Mouse (Mus musculus): Measurements from ENCODE around the gene Fam173b. TPM values are rescaled to one million over a fixed set of nuclear protein-coding genes. Genes with fewer than 3 reads are reported as not detected.

Gene Fam173b
- polyA plus RNA-seq, 1 experiment: 8.4 TPM

DNA sequence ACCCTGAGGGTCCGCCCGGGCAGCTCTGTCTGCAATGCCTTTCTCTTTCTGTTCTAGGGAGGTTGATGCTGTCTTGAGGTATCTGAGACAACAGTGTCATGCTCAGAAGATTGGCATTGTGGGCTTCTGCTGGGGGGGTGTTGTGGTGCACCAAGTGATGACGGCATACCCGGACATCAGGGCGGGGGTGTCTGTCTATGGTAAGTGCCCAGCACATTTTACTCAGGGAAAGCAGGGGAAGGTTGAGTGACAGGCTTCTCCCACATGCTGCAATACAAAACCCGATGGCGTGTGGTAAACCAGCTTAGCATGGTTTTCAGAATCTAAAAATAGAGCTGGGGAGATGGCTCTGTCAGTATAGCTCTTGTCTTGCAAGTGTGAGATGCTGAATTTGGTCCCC lies 16.4 kb upstream of the Fam173b start:
- no peak for TF ChIP-seq POLR2A (IDR thresholded peaks at IDR 0.05; ENCODE audit: control insufficient read depth, extremely low read depth, insufficient read depth, low read length, poor library complexity)
- TF ChIP-seq CTCF (IDR thresholded peaks at IDR 0.05; ENCODE audit: borderline replicate concordance, control insufficient read depth, extremely low read depth, insufficient read depth, low read length, poor library complexity): no peak
- WGBS: 23% methylated on average over 7 of the region's 7 CpGs
- DNase-seq: no peak
- H3K27me3 ChIP-seq (ENCODE audit: control insufficient read depth, insufficient read depth, low read length): no peaks in the 10 kb centered on the region
- H3K36me3 ChIP-seq (ENCODE audit: control insufficient read depth, insufficient read depth, low read length): peaks cover 8% of the 10 kb centered on the region
- peaks cover 7% of the 10 kb centered on the region for H3K4me1 ChIP-seq (replicated peaks; ENCODE audit: control insufficient read depth, insufficient read depth, low read length)
- H3K27ac ChIP-seq (ENCODE audit: control insufficient read depth, insufficient read depth, low read length): no peak overlapping the region
- H3K4me3 ChIP-seq (ENCODE audit: control insufficient read depth, insufficient read depth, low read length): no peak overlapping the region

DNA sequence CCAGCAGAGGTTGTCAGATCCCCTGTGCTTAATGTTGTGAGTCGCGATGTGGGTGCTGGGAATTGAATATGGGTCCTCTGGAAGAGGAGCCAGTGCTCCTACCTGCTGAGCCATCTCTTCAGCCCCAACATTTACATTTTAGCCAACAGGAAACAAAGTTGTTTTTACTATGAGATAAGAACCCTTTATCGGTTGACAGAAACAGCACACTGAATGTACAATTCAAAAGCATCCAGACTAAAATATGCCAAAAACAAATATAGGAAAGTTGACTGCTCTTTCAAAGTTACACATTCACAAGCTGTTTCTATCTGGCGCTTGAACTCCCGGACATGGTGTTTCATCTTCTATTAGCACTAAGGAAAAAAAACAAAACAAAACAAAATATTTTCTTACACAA lies 15.6 kb upstream of the Fam173b start:
- no peak for DNase-seq
- no peak overlapping the region for H3K4me3 ChIP-seq (ENCODE audit: control insufficient read depth, insufficient read depth, low read length)
- H3K27ac ChIP-seq (ENCODE audit: control insufficient read depth, insufficient read depth, low read length): no peak overlapping the region
- TF ChIP-seq POLR2A (IDR thresholded peaks at IDR 0.05; ENCODE audit: control insufficient read depth, extremely low read depth, insufficient read depth, low read length, poor library complexity) (no peak), CTCF (IDR thresholded peaks at IDR 0.05; ENCODE audit: borderline replicate concordance, control insufficient read depth, extremely low read depth, insufficient read depth, low read length, poor library complexity) (no peak)
- no peaks in the 10 kb centered on the region for H3K27me3 ChIP-seq (ENCODE audit: control insufficient read depth, insufficient read depth, low read length)
- H3K4me1 ChIP-seq (replicated peaks; ENCODE audit: control insufficient read depth, insufficient read depth, low read length): peaks cover 7% of the 10 kb centered on the region
- peaks cover 16% of the 10 kb centered on the region for H3K36me3 ChIP-seq (ENCODE audit: control insufficient read depth, insufficient read depth, low read length)
- 87% methylated on average over 5 of the region's 5 CpGs for WGBS

DNA sequence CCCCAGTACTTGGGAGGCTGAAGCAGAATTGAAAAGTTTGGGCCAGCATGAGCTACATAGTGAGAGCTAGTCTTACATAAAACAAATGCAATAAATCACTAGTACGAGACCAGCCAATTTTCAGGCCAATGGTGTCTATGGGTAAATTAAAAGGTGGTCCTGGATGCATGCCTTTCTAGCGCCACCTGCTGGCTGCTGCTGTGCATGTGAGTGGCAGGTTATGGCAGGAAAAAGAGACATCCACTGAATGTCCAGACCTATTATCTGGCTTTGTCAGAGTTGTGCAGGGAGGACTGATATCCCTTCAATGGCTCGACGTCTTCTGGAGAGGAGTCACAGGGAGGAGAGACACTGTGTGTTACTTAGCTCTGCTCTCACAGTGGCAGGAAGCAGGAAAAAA lies 15.1 kb upstream of the Fam173b start:
- peak; percentile 80 for DNase-seq
- TF ChIP-seq POLR2A (IDR thresholded peaks at IDR 0.05; ENCODE audit: control insufficient read depth, extremely low read depth, insufficient read depth, low read length, poor library complexity) (no peak), CTCF (IDR thresholded peaks at IDR 0.05; ENCODE audit: borderline replicate concordance, control insufficient read depth, extremely low read depth, insufficient read depth, low read length, poor library complexity) (peak; percentile 62; the same call in 1 of the 2 replicates)
- 6% methylated on average over 4 of the region's 4 CpGs for WGBS
- no peak overlapping the region for H3K4me3 ChIP-seq (ENCODE audit: control insufficient read depth, insufficient read depth, low read length)
- peaks cover 7% of the 10 kb centered on the region for H3K4me1 ChIP-seq (replicated peaks; ENCODE audit: control insufficient read depth, insufficient read depth, low read length)
- peaks cover 21% of the 10 kb centered on the region for H3K36me3 ChIP-seq (ENCODE audit: control insufficient read depth, insufficient read depth, low read length)
- H3K27me3 ChIP-seq (ENCODE audit: control insufficient read depth, insufficient read depth, low read length): no peaks in the 10 kb centered on the region
- no peak overlapping the region for H3K27ac ChIP-seq (ENCODE audit: control insufficient read depth, insufficient read depth, low read length)

DNA sequence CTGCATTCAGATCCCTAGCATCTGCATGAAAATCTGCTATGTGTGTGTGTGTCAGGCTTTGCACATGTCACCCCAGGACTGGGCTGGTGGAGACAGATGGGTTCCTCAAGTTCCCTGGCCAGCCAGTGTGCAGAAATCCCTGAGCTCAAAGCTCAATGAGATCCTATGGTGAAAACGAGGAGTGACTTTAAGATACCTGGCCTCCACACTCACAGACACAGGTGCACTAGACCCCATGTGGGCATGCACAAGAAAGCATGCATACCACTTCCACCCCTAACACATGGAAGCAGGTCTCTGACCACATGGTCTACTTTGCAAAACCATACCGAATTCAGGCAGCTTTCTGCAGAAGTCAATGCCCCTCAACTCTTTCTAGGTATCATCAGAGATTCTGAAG lies 13.9 kb upstream of the Fam173b start:
- no peaks in the 10 kb centered on the region for H3K27me3 ChIP-seq (ENCODE audit: control insufficient read depth, insufficient read depth, low read length)
- DNase-seq: no peak
- H3K36me3 ChIP-seq (ENCODE audit: control insufficient read depth, insufficient read depth, low read length): peaks cover 34% of the 10 kb centered on the region
- TF ChIP-seq POLR2A (IDR thresholded peaks at IDR 0.05; ENCODE audit: control insufficient read depth, extremely low read depth, insufficient read depth, low read length, poor library complexity): no peak
- no peak for TF ChIP-seq CTCF (IDR thresholded peaks at IDR 0.05; ENCODE audit: borderline replicate concordance, control insufficient read depth, extremely low read depth, insufficient read depth, low read length, poor library complexity)
- no peak overlapping the region for H3K4me3 ChIP-seq (ENCODE audit: control insufficient read depth, insufficient read depth, low read length)
- peaks cover 7% of the 10 kb centered on the region for H3K4me1 ChIP-seq (replicated peaks; ENCODE audit: control insufficient read depth, insufficient read depth, low read length)
- H3K27ac ChIP-seq (ENCODE audit: control insufficient read depth, insufficient read depth, low read length): no peak overlapping the region
- WGBS: 9% methylated on average over 2 of the region's 2 CpGs

DNA sequence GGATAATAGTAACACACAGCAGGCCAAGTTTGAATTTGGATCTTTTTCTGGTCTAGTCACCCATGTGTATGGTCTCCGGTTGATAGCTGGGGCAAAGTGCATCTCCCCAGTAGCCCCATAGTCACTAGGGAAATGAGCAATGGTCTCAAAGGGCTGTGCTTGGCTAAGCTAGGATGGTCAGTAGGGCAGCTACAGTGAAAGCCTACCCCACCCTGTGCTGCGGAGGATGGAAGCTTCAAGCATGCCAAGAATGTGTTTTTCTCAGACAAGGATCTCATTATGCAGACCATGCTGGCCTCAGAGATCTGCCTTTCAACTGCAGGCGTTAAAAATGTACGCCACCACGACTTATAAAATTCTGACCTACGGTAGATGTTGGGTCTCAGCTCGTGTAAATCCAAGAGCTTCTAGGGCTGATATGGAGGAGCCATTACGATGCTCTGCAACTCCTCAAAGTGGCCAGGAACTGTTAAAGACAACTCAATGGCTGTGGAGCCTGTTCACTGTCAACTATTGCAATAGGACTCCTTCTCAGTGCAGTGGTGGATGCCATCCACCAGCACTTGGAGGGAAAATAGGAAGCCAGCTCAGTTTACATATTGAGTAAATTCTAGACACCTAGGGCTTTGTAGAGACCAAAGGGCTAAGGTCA lies 12.5 kb upstream of the Fam173b start:
- peaks cover 47% of the 10 kb centered on the region for H3K36me3 ChIP-seq (ENCODE audit: control insufficient read depth, insufficient read depth, low read length)
- no peak overlapping the region for H3K27ac ChIP-seq (ENCODE audit: control insufficient read depth, insufficient read depth, low read length)
- H3K4me1 ChIP-seq (replicated peaks; ENCODE audit: control insufficient read depth, insufficient read depth, low read length): peaks cover 7% of the 10 kb centered on the region
- no peak for DNase-seq
- TF ChIP-seq POLR2A (IDR thresholded peaks at IDR 0.05; ENCODE audit: control insufficient read depth, extremely low read depth, insufficient read depth, low read length, poor library complexity): no peak
- TF ChIP-seq CTCF (IDR thresholded peaks at IDR 0.05; ENCODE audit: borderline replicate concordance, control insufficient read depth, extremely low read depth, insufficient read depth, low read length, poor library complexity): no peak
- H3K4me3 ChIP-seq (ENCODE audit: control insufficient read depth, insufficient read depth, low read length): no peak overlapping the region
- 94% methylated on average over 8 of the region's 8 CpGs for WGBS
- H3K27me3 ChIP-seq (ENCODE audit: control insufficient read depth, insufficient read depth, low read length): no peaks in the 10 kb centered on the region

DNA sequence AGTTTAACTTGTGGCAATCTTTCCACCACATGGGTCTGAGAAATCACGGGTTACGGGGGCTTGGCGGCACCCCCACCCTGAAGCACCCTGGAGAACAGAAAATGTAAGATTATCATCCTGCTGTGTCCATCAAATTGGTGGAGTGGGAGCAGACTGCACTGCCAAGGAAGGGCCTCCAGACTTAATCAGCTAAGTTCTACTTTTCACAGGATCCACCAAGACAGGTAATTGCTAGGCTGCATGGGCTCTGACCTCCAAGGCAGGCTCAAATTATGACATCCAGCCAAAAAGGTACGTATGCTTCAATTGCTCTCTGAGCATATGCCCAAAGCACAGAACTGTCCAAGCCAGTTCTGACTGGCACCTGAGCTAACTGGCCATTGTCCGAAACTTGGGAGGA lies 11.5 kb upstream of the Fam173b start:
- H3K27me3 ChIP-seq (ENCODE audit: control insufficient read depth, insufficient read depth, low read length): no peaks in the 10 kb centered on the region
- no peak overlapping the region for H3K27ac ChIP-seq (ENCODE audit: control insufficient read depth, insufficient read depth, low read length)
- WGBS: 95% methylated on average over 5 of the region's 5 CpGs
- no peak overlapping the region for H3K4me3 ChIP-seq (ENCODE audit: control insufficient read depth, insufficient read depth, low read length)
- no peak for DNase-seq
- H3K36me3 ChIP-seq (ENCODE audit: control insufficient read depth, insufficient read depth, low read length): peaks cover 57% of the 10 kb centered on the region
- TF ChIP-seq CTCF (IDR thresholded peaks at IDR 0.05; ENCODE audit: borderline replicate concordance, control insufficient read depth, extremely low read depth, insufficient read depth, low read length, poor library complexity) (no peak), POLR2A (IDR thresholded peaks at IDR 0.05; ENCODE audit: control insufficient read depth, extremely low read depth, insufficient read depth, low read length, poor library complexity) (no peak)
- H3K4me1 ChIP-seq (replicated peaks; ENCODE audit: control insufficient read depth, insufficient read depth, low read length): peaks cover 7% of the 10 kb centered on the region

DNA sequence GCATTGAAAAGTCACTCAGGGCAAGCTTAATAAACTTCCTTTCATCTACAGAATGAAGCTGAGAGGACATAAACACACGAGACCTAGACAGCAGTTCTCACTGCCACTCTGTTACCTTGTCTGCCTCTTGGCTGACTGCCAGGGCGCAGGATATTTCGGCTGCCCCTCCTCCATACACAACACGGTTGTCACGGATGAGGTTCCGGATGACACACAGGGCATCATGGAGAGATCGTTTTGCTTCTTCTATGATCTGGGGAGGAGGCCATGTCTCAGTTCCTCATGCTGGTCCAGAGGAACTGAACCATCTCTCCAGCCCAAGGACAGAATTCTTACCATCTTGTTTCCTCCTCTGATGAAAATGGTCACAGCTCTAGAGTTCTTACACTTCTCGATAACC lies 9.1 kb upstream of the Fam173b start:
- H3K27me3 ChIP-seq (ENCODE audit: control insufficient read depth, insufficient read depth, low read length): no peaks in the 10 kb centered on the region
- H3K36me3 ChIP-seq (ENCODE audit: control insufficient read depth, insufficient read depth, low read length): peaks cover 71% of the 10 kb centered on the region
- H3K27ac ChIP-seq (ENCODE audit: control insufficient read depth, insufficient read depth, low read length): no peak overlapping the region
- no peak overlapping the region for H3K4me3 ChIP-seq (ENCODE audit: control insufficient read depth, insufficient read depth, low read length)
- WGBS: 94% methylated on average over 8 of the region's 8 CpGs
- H3K4me1 ChIP-seq (replicated peaks; ENCODE audit: control insufficient read depth, insufficient read depth, low read length): peaks cover 3% of the 10 kb centered on the region
- no peak for TF ChIP-seq CTCF (IDR thresholded peaks at IDR 0.05; ENCODE audit: borderline replicate concordance, control insufficient read depth, extremely low read depth, insufficient read depth, low read length, poor library complexity)
- TF ChIP-seq POLR2A (IDR thresholded peaks at IDR 0.05; ENCODE audit: control insufficient read depth, extremely low read depth, insufficient read depth, low read length, poor library complexity): no peak
- DNase-seq: no peak

Data from thymus, adult 2 months (tissue).